Mouse (Mus musculus): ENCODE data around the gene Lamc2. TPM values are rescaled to one million over a fixed set of nuclear protein-coding genes. Genes with fewer than 3 reads are reported as not detected.

The Lamc2 gene
- total RNA-seq (2021): 0.70 and 2.1 TPM in 2 replicates
- long read RNA-seq, experiment 1, partial matches to known transcripts: 1 of 1 reads
- long read RNA-seq, experiment 1, other reads (novel, unspliced or antisense): 0 of 1 reads
- long read RNA-seq, experiment 2, full-length matches to known transcripts: 1 of 2 reads
- long read RNA-seq, experiment 2, partial matches to known transcripts: 0 of 2 reads
- long read RNA-seq, experiment 2, other reads (novel, unspliced or antisense): 1 of 2 reads

DNA sequence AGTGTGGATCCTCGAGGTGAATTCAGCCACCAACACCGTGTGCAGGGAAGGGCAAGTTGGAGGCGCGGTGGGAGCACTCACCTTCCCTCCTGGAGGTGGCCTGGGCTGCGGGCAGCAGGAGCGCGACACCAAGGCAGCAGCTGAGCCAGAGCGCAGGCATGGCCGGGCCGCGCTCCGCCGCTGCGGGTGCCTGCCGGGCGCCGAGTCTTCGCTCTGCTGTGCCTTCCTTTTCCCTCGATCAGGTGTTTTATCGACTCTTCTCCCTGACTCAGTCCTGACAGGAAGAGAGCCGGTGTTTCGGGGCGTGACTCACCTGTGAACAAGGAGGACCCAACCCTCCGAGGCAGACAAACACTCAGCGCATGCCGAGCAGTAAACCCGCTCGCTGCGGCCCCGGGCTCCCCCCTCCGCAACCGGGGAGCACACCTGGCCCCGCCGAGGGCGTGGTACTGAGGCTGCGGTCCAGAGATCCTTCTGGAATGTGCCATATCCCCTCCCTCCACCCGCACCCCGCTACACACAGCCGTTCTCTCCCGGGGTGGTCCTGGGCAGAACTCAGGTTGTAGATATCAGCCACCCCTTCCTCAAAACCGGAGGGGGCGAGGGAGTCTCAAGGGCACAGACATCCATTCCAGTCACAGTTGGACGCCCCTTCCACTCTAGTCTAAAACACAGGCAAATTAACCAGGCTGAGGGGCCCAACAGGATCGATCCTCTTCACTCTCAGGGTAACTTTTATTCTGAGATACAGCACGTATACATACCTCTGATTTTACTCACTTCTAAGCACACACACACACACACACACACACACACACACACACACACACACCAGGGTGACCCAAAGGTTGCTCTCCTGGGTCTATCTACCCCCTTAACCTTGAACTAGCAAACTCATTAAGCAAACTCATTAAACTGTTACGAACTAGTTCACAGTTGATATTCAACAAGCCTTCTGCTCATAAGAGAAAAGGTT lies at the start of gene Lamc2:
Gene Lamc2 (minus strand): TSS at position 620 of the 976 bp plus-strand sequence.
- peak; percentile 31 for DNase-seq

DNA sequence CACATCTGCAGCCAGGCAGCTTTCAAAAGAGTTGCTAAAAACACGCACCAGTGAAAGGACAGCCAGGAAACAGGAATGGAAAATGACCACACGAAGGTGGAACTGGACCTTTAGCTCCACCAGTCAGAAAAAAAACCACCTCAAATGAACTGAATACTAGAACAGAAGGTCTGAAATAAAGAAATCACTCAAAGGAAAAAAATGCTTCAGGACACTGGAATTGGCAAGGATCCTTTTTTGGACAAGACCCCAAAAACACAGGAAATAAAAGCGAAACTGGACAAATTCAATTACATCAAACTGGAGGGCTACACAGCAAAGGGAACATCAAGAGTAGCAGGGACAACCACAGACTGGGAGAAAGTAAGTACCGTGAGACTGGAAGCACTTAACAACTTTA lies 49.3 kb upstream of the Lamc2 start:
- no peak for DNase-seq

DNA sequence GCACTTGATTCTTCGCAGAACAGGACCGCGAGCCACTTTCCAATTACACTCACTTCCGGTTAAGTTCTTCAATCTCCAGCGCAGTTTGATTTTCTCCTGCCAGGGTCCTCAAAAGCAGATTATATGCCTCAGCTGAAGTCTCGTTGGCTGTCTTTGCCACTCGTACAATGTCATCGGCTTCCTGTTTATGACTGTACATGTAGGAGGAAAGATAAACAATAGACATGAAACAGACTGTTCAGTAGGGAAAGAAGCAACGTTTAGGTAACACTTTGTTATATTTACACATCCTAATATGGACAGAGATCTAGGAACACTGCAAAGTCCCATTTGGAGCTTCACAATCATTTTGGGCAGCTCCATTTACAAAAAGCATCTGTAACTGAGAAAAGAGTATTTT lies 45.4 kb upstream of the Lamc2 start:
- no peak for DNase-seq

DNA sequence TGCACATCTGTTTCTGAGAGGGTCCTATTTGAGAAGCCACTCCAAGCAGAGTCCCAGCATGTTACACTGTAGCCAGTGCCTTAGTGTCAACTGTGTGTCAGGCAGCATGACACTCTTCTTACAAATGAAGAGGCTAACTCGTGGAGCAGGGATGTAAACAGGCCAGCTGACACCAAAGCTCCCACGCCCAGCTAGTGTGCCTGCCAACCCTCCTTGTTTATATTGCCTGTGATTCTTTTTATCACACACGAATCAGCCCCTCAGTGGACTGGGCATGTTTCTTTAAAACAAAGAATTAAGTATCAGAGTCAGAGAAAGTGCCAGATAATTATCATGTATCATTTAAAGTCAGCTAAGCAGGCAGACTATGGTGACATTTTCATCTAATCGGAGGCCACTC lies 41.7 kb upstream of the Lamc2 start:
- no peak for DNase-seq

DNA sequence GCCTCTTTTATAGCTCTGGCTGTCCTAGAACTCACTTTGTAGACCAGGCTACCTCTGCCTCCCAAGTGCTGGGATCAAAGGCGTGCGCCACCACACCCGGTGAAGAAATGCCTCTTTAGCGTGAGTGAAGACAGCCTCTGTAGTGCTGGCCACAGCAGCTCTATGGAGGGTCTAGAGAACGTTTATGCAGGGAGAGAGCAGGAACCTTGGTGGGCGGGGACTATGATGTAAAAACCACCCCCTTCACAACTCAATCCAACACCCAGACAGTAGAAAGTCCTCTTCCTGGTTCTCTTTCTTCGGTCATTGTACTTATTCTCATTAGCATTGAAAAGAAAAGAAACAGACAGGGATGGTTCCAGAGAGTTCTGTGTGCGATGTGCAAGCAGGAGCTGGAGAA lies 40.8 kb upstream of the Lamc2 start:
- DNase-seq: no peak

DNA sequence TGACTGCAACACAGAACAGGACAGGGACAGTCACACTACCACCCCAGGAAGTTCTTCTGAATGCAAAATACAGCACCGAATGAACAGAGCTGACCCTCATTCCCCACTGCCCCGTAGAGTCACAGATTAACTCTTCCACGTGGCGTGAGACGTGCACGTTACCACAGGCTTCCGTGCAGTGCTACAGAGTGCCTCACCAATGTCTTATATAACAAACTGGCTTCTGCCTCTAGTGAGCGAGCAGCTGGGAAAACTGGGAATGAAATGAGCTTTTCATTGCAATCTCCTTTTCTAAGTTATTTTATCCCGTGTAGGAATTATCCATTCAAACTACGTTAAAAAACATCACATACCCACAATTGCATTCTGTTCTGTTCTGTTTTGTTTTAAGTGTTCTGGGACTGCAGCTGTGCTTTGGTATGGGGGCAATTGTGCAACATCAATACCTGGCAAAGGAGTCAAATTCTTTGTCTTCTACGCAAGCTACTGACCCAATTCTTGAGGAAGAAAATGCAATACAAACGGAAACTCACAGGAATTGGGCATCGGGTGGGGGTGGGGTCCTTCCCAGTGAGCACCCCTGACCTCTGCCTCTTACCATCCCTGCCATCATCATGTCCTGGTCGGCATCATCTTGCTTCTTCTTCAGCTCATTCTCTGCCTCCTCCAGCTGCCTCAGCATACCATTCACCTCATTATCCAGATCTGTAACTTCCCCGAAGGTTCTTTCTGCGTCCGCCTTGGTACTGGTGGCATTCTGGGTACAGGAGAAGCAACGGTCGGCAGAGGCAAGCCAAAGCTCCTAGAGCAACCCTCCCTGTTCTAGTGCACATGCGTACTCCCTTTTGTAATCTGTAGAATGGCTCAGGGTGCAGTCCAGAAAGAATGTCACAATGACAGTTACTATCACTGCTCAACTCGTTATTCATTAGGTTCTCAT lies 39.8 kb upstream of the Lamc2 start:
- no peak for DNase-seq

DNA sequence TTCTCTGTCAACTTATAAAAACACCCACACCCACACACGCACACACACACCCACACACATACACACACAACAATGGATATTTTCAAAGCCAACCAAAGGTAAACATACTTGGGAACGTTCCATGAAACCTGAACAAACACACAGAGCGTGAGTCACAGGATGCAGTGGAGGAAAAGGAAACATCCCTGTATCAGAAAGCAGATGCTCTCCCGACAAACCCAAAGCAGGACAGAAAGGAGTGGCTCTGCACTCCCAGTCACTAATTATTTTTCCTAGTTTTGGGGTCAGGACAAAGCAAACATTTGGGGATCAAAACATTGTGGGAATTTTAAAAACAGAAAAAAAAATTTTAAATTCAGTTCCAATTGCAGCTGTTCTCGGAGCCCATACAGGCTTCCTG lies 38.1 kb upstream of the Lamc2 start:
- DNase-seq: no peak

DNA sequence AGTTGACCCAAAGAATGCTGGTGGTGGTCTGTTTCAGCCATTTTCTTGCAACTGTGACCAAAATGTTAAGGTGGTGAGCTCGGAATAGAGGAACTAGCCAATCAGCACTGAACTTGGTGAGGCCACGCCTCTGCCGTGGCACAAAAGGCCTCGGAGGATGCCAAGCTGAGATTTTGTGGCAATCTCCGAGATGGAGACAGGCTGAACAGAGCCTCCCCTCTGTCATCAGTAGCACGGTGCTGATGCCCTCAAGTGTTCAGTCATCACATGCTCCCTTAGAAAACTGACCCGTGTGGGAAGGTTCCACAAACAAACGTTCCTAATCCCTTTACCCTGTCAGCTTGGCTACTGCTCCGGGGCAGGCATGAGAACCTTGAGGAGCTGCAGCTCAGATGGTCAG lies 33.1 kb upstream of the Lamc2 start:
- DNase-seq: no peak

DNA sequence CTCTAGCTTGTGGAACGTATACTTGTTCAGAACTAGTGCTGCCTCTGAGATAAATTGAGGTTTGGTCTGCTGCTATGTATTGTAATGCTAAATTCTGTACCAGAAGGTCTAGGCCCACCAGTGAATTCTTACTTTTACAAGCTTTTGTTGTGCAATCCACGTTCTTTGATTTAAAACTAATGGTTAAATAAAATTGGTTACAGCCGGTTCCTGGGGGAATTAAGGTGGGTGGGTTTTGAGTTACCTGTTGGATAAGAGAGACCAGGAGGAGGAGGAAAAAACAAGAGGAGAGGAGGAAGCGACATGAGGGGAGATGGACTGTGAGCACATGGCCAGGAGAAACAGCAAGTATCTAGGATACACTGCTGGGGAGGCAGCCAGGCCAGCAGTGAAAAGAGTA lies 30.3 kb upstream of the Lamc2 start:
- no peak for DNase-seq

DNA sequence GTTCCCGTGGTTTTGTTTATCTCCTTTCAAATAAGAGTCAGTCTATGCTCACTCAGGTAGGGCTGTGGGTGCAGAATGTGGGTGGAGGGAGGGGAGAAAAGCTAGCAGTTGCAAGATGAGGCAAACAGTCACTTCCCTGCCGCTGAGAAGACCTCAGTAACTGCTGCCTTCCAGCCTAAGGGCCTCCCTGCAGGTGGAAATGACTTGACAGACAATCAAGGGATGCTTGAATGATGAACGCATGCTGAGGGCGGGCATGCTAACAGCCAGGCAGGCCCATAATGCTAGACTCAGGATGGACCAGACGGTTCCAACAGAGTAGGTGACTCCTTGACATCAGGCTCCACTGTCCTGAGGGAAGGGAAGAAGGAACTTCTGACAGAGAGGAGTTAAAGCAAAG lies 29.4 kb upstream of the Lamc2 start:
- DNase-seq: no peak

DNA sequence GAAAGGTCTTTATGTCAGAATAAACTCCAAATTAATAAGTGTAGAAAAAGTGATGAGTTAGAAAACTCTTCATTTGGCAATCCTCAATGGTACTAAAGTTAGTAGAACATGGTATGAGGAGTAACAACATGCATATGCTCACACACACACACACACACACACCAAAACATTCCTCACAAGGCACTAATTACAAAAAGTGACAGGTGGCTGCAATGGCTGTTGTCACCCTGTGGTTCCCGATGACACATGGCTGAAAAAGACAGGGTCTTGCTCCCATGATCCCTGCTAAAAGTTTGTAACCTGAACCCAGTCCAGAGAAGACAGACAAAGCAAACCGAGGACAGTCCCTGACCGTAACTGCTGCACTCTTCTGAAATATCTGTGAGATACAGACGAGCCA lies 24.7 kb upstream of the Lamc2 start:
- no peak for DNase-seq

DNA sequence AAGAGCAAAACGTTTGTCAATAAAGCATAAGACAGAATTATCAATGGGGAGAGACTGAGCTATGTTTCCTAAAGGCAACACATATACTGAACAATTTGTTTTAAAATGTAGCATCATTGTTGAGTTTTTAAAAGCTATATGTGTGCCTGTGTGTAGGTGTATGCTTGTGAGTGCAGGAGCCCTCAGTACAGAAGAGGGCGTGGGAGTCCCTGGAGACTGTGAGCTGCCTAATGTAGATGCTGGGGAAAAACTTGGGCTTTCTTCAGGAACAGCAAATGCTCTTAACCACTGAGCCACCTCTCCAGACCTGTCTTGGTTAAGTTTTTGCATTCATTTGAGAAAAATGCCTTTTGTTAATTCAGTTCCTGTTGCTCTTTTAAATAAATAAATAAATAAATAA lies 24.0 kb upstream of the Lamc2 start:
- DNase-seq: no peak

DNA sequence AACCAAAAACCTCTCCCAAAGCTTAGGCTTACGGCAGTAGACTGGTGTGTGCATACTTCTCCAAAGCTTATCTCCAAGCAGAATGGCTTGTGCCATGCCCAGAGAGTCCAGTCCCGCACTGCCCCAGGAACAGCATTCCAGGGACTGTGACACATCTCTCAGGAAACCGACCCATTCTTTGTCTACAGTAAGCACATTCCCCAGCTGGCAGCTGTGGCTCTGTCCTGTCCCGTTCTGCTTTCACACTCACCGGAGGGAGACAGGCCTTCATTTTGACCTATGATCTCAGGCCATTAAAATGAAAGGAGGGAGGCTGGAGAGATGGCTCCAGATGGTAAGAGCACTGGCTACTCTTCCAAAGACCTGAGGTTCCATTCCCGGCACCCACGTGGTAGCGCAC lies 15.9 kb upstream of the Lamc2 start:
- DNase-seq: no peak

DNA sequence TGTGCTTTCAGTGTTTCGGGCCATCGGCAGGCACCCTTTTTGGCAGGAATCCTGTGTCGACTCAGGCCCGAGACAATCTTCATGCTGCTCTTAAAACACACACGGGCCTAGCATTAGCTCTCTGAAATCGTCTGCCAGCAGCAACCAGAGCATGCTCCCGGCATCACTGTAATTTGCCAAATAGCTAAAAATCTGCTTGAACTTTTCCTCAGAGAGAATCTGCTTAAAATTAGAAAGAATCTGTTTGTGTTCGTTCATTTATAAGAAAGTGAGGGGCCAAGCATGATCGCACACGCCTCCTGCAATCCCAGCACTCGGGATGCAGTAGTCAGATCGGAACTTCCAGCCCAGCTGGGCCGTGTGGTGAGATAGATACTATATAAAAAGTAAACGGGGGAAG lies 15.2 kb upstream of the Lamc2 start:
- DNase-seq: no peak

DNA sequence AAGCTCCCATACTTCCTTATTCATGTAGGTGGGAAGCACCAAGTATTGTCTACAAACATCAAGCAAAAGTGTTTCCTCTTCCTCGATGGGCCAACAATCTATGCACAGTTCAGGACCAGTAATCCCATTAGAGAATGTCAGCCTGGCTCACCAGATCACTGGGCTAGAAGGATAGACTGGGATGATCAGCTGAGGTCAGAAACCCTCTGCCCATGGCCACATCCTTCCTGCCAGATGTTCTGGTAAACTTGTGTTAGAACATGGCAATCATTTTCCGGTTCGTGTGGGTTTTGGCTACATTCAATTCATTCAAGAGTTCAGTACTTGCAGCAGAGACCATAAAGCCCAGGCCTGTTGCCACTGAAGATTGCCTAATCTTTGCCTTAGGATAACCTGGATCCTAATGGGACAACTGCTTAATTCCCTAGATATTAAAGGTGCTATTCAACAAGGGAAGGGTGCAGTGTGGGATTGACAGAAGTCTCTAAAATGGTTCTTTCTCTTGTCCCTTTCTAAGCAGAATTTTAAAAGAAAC lies 11.1 kb upstream of the Lamc2 start:
- DNase-seq: no peak

DNA sequence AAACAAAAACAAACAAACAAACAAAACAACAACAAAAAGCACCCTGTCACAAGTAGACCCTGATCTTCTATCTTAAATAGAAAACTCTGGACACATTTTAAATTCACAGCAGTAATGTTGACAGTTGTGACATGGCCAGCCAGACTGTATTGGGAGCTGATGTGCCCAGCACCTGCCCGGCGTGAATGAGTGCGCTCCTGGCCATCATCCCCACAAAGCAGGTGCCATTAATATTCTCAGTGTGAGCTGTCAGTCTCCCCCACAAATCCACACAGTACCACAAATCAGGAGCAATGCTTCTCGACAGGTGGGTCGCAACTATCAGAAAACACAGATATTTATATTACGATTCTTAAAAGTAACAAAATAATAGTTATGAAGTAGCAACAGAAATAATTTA lies 6.7 kb upstream of the Lamc2 start:
- no peak for DNase-seq

DNA sequence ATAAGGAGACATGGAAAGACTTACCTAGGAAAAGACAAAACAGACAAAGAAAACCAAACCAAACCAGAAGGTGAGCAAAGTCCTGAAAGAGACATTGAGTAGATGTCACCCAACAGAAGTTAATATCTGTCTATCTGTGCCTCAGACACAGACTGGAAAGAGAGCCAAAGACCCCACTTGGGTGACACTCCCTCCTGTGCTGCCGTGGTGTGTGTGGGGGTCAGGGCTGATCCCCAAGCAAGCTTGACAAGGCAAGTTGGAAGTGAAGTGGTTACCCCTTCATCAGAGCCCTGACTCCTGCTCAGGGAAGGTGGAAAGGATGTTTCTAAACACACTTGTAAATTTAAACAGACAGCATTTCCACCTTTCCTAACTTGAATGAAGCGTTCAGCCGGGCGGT lies 6.1 kb upstream of the Lamc2 start:
- DNase-seq: no peak

DNA sequence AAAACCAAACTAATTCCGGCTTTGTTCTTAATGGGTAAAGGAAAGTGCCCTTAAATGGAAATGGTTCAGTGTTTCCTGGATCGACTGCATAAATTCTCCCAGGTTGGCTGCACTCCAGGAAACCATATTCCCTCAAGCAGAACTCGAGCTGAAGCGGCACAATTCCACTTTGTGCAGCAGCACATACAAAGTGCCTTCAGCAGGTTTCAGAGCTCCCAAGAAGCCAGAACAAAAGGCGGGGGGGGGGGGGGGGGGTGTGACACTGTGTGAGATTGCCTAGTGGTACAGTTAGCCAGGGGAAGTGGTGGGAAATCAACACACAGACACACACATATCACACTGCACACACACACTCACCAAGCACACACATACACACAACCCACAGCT lies 5.7 kb upstream of the Lamc2 start:
- DNase-seq: peak; percentile 61

DNA sequence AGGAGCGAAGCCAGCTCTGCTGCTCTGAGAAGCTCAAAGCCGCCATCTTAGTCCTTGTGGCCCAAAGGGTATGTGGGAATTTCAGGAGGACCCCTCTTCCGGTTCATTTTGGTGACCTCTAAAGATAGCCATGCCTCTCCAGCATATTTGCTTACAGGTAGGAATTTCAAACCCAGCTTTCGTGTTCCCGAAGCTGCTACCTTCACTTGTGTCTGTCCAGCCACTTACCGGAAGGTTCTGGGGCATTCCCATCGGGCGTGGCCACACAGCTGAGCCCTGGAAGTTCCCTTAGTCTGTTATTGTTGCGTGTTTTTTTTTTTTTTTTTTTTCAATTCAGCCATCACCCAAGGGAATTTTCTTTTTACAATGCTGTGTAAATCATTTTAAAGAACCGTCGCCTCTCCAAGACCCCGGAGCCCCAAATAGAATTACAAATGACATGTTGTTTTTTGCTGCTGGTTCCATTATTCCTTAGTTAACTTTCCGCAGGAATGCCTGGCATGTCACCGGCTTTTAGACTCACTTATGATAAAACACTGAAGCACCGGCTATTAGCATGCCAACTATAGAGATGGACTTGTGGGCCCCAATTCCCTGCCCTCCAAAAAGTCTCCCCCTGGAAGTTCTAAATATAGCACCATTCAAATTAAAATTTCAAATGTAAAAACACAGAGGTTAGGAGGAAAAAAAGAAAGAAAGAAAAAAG lies 5.1 kb upstream of the Lamc2 start:
- DNase-seq: no peak

DNA sequence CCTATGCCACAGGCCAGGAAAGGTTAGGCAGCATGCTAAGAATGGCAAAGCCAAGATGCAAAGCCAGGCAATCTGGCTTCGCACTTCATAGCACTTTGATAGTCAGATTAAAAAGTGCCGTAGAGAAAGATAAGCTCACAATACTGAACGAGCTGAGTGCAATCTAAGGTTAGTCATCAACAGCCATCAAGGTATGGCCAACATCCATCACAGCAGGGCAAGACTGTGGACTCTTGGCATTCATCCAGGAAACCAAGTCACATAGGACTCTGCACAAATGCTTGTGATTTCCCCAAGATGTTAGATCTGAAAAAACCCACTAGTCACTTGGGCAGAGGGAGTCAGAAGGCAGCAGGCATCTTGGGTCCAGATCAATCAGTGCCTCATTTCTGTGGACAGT lies 1.8 kb upstream of the Lamc2 start:
- no peak for DNase-seq

DNA sequence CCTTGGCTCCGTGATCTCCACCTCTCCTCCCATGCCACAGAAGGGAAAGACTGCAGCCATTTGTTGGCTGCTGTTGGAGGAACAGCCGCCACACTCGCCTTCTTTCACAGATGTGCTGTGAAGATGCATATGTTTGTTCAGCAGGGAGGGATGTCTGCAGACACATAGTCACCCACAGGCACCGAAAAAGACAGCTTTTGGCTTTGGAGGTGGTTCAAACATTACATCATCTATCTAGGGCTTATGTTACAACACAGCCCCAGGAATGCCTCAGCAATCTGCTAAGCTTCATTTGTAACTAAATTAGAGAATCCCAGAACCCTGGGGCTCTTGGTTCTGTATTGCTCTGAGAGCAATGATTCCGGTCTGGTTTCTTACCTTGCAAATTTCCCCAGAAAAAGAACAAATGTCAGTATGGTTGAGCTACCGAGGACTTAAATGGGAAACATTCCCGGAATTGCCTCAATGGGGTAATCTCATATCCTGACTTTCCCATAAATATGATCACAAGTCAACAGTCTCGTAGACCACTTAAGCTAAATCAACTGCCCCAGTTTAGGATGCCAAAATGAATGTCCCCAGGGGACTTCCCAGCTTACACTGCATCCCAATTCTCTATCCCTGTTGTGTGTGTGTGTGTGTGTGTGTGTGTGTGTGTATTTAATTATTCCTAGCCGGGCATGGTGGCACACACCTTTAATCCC lies 5.5 kb downstream of the Lamc2 start:
- no peak for DNase-seq

All from adrenal gland, postnatal 14 days (tissue).